Mouse (Mus musculus) myocyte (in vitro differentiated cells): Measurements from ENCODE around the gene Dbf4. TPM values are rescaled to one million over a fixed set of nuclear protein-coding genes. Genes with fewer than 3 reads are reported as not detected.

Experiments
- H3K27me3 ChIP-seq: one replicate; pipeline ENCODE4 v1.6.1; 2011; ENCODE audit not compliant: control insufficient read depth, insufficient read depth, insufficient read length
- H3K36me3 ChIP-seq: one replicate; pipeline ENCODE4 v1.6.1; 2011; ENCODE audit not compliant: control insufficient read depth, insufficient read depth
- H3K4me2 ChIP-seq: one replicate; pipeline ENCODE4 v1.6.1; 2011; ENCODE audit warnings: low read depth, control low read depth
- H3K4me3 ChIP-seq: one replicate; pipeline ENCODE4 v1.5.1; 2011; ENCODE audit warnings: mild to moderate bottlenecking, control low read depth, moderate library complexity
- H3K79me2 ChIP-seq: one replicate; pipeline ENCODE4 v1.6.1; 2011; ENCODE audit not compliant: control insufficient read depth, insufficient read depth
- H3ac ChIP-seq: one replicate; pipeline ENCODE4 v1.6.1; 2011; ENCODE audit not compliant: control insufficient read depth, insufficient read length
- CEBPB ChIP-seq: IDR thresholded peaks from 2 replicates; pipeline ENCODE4 v1.6.1; 2011; ENCODE audit warnings: mild to moderate bottlenecking, moderate library complexity; ENCODE audit not compliant: poor library complexity, insufficient read depth, severe bottlenecking
- E2F4 ChIP-seq: IDR thresholded peaks from one replicate; pipeline ENCODE4 v1.6.1; 2011; ENCODE audit warnings: mild to moderate bottlenecking, control low read depth, moderate library complexity; ENCODE audit not compliant: insufficient read depth
- MAX ChIP-seq: IDR thresholded peaks from one replicate; pipeline ENCODE4 v1.6.1; 2011; ENCODE audit warnings: low read depth, mild to moderate bottlenecking, control low read depth
- MYOD1 ChIP-seq, 3 experiments: IDR thresholded peaks; one replicate each; pipeline ENCODE4 v1.6.1; 2011; ENCODE audit warnings: control low read depth in 2 of 3, low read depth in 2 of 3, mild to moderate bottlenecking in 2 of 3, moderate library complexity in 1 of 3; ENCODE audit not compliant: insufficient read length in 2 of 3, control insufficient read depth in 1 of 3
- MYOG ChIP-seq, 3 experiments: IDR thresholded peaks; one replicate each; pipeline ENCODE4 v1.6.1; 2011; ENCODE audit warnings: control low read depth in 2 of 3, low read depth in 2 of 3, mild to moderate bottlenecking in 2 of 3; ENCODE audit not compliant: insufficient read length in 2 of 3, control insufficient read depth in 1 of 3, insufficient read depth in 1 of 3
- POLR2A ChIP-seq: IDR thresholded peaks from one replicate; pipeline ENCODE4 v1.6.1; 2011; ENCODE audit warnings: low read depth, mild to moderate bottlenecking, control low read depth, moderate library complexity; ENCODE audit not compliant: insufficient read length
- POLR2AphosphoS2 ChIP-seq: IDR thresholded peaks from one replicate; pipeline ENCODE4 v1.6.1; 2011; ENCODE audit warnings: low read depth, control low read depth; ENCODE audit not compliant: insufficient read length
- REST ChIP-seq: IDR thresholded peaks from one replicate; pipeline ENCODE4 v1.6.1; 2011; ENCODE audit warnings: mild to moderate bottlenecking, control low read depth, moderate library complexity; ENCODE audit not compliant: insufficient read depth, insufficient read length
- SRF ChIP-seq: IDR thresholded peaks from one replicate; pipeline ENCODE4 v1.6.1; 2011; ENCODE audit warnings: low read depth; ENCODE audit not compliant: control insufficient read depth, insufficient read length
- TCF12 ChIP-seq: IDR thresholded peaks from one replicate; pipeline ENCODE4 v1.6.1; 2011; ENCODE audit warnings: mild to moderate bottlenecking, control low read depth; ENCODE audit not compliant: poor library complexity, insufficient read depth, severe bottlenecking
- TCF3 ChIP-seq: IDR thresholded peaks from one replicate; pipeline ENCODE4 v1.6.1; 2011; ENCODE audit warnings: low read depth, control low read depth; ENCODE audit not compliant: insufficient read length
- USF1 ChIP-seq: IDR thresholded peaks from one replicate; pipeline ENCODE4 v1.6.1; 2011; ENCODE audit warnings: low read depth, mild to moderate bottlenecking, control low read depth, moderate library complexity
- polyA plus RNA-seq: library from polyadenylated mRNA; unstranded; fragments of >200 nt; fragmentation: generic; extraction: Trizol; gene quantifications from one replicate; pipeline ENCODE4 v1.2.1, GENCODE M21; 2012; ENCODE audit warnings: missing spikeins

Dbf4 gene
- polyA plus RNA-seq, 1 experiment = 8.3 TPM

- H3K4me2 ChIP-seq = no peak overlapping the region
- no peak for TF ChIP-seq USF1
- TF ChIP-seq MYOG (IDR thresholded peaks at IDR 0.05; ENCODE audit: control insufficient read depth in 1 of 3, insufficient read depth in 1 of 3, insufficient read length in 2 of 3, low read depth in 2 of 3) = no peak
- no peak for TF ChIP-seq REST
- TF ChIP-seq MAX = no peak
- no peak for TF ChIP-seq E2F4
- no peak for TF ChIP-seq TCF3
- TF ChIP-seq MYOD1 (IDR thresholded peaks at IDR 0.05; ENCODE audit: control insufficient read depth in 1 of 3, insufficient read length in 2 of 3, low read depth in 2 of 3) = no peak
- no peak for TF ChIP-seq POLR2AphosphoS2
- TF ChIP-seq CEBPB = no peak
- TF ChIP-seq POLR2A = no peak
- TF ChIP-seq SRF = no peak
- TF ChIP-seq TCF12 = no peak
- H3ac ChIP-seq = no peak overlapping the region
- H3K27me3 ChIP-seq = no peaks in the 10 kb centered on the region
- H3K4me3 ChIP-seq = no peak overlapping the region
- H3K79me2 ChIP-seq = no peaks in the 10 kb centered on the region
- H3K36me3 ChIP-seq = peaks cover 11% of the 10 kb centered on the region
These were observed 15.1 kb upstream of the Dbf4 start for GRCm38 (mm10) chr5:8437481-8438156.

DNA sequence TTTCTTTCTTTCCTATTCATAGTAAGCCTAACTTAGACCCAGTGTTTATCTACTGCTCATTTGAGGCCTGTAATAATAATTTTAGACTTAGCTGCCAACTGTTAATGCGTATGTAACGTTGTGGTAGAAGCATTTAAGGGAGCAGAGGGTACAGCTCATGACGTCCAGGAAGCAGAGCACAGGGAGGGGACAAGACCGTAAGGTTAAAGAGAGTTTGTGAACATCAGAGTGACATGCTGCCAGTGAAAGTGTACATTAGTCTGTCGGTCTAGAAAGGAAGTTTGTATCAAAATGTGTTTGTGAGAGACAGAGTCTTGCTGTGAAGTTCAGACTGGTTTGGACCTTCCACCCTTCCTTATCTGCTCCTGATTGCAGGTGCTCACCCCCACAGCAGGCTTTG is 3.4 kb upstream of the Dbf4 start:
- no peak for TF ChIP-seq POLR2A
- TF ChIP-seq TCF3 = no peak
- no peak for TF ChIP-seq USF1
- TF ChIP-seq CEBPB = no peak
- TF ChIP-seq SRF = no peak
- TF ChIP-seq MAX = no peak
- TF ChIP-seq REST = no peak
- no peak for TF ChIP-seq E2F4
- H3K79me2 ChIP-seq = peaks cover 24% of the 10 kb centered on the region
- H3K27me3 ChIP-seq = no peaks in the 10 kb centered on the region
- no peaks in the 10 kb centered on the region for H3K36me3 ChIP-seq
- H3ac ChIP-seq = no peak overlapping the region
- no peak overlapping the region for H3K4me2 ChIP-seq
- H3K4me3 ChIP-seq = no peak overlapping the region

- Histone ChIP-seq H3ac (no peak overlapping the region), H3K4me2 (peak overlapping the region; percentile 84), H3K27me3 (no peaks in the 10 kb centered on the region), H3K79me2 (peaks cover 38% of the 10 kb centered on the region), H3K36me3 (no peaks in the 10 kb centered on the region), H3K4me3 (peak overlapping the region; percentile 65)
- TF ChIP-seq MYOG (IDR thresholded peaks at IDR 0.05; ENCODE audit: control insufficient read depth in 1 of 3, insufficient read depth in 1 of 3, insufficient read length in 2 of 3, low read depth in 2 of 3) = no peak
- no peak for TF ChIP-seq REST
- TF ChIP-seq POLR2AphosphoS2 = no peak
- no peak for TF ChIP-seq MAX
- TF ChIP-seq TCF12 = no peak
- TF ChIP-seq POLR2A = no peak
- TF ChIP-seq TCF3 = no peak
- no peak for TF ChIP-seq SRF
- TF ChIP-seq CEBPB = no peak
- no peak for TF ChIP-seq MYOD1 (IDR thresholded peaks at IDR 0.05; ENCODE audit: control insufficient read depth in 1 of 3, insufficient read length in 2 of 3, low read depth in 2 of 3)
- no peak for TF ChIP-seq E2F4
- no peak for TF ChIP-seq USF1
These were observed 1.6 kb upstream of the Dbf4 start for GRCm38 (mm10) chr5:8424116-8424515.

GRCm38 (mm10) chr5:8422932-8423928 is 714 bp upstream of the Dbf4 start:
- Histone ChIP-seq H3ac (peak overlapping the region; percentile 75), H3K4me3 (peak overlapping the region; percentile 65), H3K79me2 (peaks cover 46% of the 10 kb centered on the region), H3K4me2 (peak overlapping the region; percentile 84), H3K36me3 (peaks cover 4% of the 10 kb centered on the region), H3K27me3 (no peaks in the 10 kb centered on the region)
- peak in 1 of 3 experiments; percentile 35 for TF ChIP-seq MYOG (IDR thresholded peaks at IDR 0.05; ENCODE audit: control insufficient read depth in 1 of 3, insufficient read depth in 1 of 3, insufficient read length in 2 of 3, low read depth in 2 of 3)
- TF ChIP-seq POLR2AphosphoS2 = peak; percentile 84
- TF ChIP-seq TCF3 = no peak
- TF ChIP-seq POLR2A = no peak
- TF ChIP-seq E2F4 = no peak
- TF ChIP-seq MAX = no peak
- no peak for TF ChIP-seq MYOD1 (IDR thresholded peaks at IDR 0.05; ENCODE audit: control insufficient read depth in 1 of 3, insufficient read length in 2 of 3, low read depth in 2 of 3)
- TF ChIP-seq USF1 = no peak
